Mouse (Mus musculus) heart, adult 9 months (tissue): Measurements from ENCODE around the gene Naa35.
"Not testable (repeated sequence)": the region's sequence is repeated elsewhere in the genome, so short reads cannot be mapped to it uniquely, and the experiment has no call there.

ENCODE experiments used
- DNase-seq, 2 experiments: peaks; one replicate each; pipeline ENCODE4 v3.0.0; 2022; ENCODE audit warnings: low spot score in 2 of 2

Naa35 gene

DNA sequence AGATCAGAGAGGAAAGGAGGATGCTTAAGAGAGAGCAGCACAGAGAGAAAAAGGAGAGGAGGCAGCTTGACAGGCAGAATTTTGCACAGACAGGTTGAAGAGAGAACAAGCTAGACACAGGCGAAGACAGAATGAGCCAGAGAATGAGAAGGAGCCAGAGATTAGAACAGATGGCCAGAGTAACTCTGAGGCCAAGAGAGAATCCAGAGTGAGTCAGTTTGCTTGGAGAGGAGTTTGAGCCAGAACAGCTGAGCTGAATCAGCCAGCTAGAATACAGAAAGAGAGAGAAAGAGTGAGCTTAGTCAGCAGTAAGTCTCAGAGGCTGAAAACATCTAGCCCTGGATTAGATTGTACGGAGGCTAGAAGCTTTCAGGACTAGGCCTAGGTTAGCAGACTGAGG lies 12.5 kb upstream of the Naa35 start:
- peak; percentile 54 to 60 for DNase-seq

DNA sequence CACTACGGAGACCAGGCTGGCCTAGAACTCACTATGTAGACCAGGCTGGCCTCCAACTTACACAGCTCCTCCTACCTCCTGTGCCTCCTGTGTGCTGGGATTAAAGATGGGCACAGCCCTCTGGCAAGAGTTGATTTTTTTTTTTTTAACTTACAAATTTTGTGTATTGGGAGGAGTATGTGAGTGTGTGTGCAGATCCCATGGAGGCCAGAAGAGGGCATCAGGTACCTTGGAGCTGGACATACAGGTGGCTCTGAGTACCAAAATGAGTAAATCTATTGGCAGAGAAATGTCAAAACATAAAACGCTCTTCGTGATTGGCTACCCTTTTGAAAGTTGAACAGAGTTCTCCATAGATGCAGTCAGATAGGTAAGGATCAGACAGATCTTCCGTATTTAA lies 4.1 kb upstream of the Naa35 start:
- DNase-seq = no peak

DNA sequence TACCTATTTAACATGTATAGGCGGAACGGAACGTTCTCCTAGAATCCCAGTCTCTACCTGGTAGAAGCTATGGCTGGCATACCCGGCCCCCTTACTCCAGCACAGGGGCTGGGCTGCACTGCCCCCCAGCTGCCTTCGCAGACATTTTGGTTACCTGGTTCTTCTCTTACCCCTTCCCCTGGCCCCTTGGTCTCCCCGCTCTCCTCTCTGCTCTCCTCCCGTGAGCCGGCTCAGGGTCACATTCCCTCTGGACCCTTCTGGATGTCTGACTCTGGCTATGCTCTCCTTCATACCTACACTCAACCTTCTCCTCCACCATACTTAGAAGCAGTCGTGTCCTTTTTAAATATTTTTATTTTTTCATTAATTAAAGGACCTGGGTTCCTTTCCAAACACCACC lies 578 bp upstream of the Naa35 start:
- DNase-seq = peak; percentile 29 to 40

DNA sequence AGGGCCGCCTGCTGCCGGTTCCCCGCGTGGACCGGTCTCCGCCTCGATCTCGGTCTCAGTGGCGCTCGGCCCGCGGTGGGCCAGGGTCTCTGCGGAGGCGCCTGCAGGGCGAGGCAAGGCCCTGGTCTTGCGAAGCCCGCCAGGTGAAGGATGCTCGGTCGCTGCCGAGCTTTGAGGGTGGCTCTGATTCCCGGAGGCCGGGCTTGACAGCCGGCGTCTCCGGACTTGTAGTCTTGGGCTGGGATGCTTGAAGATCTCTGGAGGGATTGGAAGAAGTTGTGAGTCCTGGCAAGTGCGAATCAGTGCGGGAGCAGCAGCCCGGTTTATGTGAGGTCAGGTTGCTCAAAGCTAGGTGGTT lies 568 bp downstream of the Naa35 start:
- DNase-seq = no peak

DNA sequence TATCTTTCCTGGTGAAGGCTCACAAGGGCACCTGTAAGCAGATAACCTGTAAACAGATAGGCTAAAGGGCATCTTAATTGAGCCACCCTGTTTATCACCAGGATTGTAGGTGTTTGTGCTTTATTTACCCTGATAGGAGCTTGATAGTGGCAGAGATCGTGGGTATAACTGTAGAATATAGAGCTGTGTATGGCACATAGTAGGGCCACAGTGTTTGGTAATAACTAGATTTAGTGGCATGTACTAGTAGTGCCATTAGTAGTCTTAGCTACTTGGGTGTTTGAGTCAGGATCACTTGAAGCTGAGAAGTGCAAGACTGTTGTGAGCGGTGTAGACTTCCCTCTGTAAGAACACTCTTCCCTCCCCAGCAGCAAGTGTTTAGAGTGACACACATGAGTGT lies 2.1 kb downstream of the Naa35 start:
- no peak for DNase-seq

DNA sequence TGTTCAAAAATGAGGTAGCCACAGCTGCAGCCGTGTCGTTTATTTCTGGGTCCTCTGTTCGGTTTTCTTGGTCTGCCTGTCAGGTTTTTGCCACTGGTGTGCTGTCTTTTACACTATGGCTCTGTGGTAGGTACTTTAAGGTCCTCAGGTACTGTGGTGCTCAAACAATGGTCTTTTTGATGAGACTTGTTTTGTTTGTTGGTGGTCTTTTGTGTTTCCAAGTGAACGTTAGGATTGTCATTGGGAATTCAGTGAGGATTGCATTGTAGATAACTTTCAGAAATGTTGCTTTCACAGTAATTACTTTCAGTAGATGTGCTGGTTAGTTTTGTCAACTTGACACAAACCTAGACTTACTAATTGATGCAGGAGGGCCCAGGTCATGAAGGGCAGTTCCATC lies 4.6 kb downstream of the Naa35 start:
- DNase-seq = no peak

DNA sequence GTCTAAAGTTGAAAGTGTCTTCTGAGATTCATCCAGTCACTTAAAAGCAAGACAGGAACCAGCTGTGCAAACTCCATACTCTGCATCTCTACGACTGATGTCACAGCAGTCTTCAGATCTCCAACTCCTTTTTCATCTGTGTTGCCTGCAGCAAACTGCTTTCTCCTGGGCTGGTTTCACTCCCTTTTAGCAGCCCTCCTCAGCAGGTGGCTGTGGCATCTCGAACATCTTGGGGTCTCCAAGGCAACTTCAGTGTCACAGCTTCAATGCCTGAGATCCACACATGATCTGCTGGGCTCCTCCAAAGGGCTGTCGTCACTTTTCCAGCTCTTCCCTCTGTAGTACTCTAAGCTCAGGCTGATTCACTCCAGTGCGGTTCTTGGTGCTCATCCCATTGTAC lies 5.6 kb downstream of the Naa35 start:
- DNase-seq = no peak

DNA sequence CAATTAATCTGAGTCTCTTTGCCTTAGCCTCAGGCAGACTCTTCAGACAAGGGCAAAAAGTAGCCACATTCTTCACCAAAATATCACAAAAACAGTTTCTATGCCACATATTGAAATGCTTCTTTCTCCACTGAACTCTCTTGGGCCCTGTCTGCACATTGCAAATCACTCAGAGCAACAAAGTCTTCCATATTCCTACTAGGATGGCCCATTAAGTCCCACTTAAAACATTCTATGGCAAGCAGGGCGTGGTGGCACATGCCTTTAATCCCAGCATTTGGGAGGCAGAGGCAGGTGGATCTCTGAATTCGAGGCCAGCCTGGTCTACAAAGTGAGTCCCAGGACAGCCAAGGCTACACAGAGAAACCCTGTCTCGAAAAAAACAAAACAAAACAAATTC lies 7.0 kb downstream of the Naa35 start:
- not testable (repeated sequence) for DNase-seq

DNA sequence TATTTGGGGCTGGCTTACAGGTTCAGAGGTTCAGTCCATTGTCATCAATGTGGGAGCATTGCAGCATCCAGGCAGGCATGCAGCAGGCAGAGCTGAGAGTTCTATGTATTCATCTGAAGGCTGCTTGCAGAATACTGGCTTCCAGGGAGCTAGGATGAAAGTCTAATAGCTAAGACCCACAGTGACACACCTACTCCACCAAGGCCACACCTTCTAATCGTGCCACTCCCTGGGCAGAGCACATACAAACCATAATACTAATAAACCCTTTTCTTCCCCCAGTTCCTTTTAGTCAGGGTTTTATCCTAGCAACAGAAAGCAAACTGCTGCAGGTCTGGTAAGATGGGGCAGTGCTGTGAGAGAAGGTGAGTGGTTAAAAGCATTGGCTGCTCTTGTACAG lies 7.6 kb downstream of the Naa35 start:
- no peak for DNase-seq

DNA sequence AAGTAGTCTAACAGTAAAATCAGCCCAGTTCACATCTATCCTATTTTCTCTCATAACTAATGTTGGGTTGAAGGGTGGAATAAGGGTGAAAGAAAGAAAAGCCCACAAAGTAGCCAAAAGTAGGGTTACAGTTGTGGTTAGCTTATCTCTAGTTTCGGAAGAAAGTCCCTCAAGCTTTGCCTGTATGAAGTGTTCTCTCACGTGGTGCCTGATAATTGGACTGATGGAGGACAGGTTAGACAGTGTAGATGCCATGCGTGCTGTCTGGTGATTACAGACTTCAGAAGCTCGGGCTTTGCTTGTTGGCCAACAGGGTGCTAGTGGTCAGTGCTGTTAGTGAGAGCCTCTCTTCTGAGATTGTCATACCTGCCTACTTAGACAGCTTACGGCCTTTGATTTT lies 18.0 kb downstream of the Naa35 start:
- DNase-seq = no peak

DNA sequence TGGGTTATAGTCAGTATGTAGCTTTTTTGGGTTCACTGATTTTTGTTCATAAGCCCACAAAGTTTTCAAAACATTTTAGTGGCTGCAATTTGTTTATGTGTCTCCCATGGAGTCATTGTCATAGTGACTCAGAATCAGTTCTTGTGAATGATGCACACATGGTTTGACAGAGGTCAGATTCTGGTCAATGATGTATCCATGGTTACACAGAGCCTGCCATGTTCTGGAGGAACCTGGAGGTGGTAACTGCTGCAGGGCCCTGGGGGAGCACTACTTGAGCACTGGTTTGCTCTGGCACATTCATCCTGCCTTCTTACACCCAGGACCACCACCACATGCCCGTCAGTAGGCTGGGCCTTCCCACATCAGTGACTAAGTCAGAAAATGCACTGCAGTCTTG lies 19.5 kb downstream of the Naa35 start:
- DNase-seq = no peak

DNA sequence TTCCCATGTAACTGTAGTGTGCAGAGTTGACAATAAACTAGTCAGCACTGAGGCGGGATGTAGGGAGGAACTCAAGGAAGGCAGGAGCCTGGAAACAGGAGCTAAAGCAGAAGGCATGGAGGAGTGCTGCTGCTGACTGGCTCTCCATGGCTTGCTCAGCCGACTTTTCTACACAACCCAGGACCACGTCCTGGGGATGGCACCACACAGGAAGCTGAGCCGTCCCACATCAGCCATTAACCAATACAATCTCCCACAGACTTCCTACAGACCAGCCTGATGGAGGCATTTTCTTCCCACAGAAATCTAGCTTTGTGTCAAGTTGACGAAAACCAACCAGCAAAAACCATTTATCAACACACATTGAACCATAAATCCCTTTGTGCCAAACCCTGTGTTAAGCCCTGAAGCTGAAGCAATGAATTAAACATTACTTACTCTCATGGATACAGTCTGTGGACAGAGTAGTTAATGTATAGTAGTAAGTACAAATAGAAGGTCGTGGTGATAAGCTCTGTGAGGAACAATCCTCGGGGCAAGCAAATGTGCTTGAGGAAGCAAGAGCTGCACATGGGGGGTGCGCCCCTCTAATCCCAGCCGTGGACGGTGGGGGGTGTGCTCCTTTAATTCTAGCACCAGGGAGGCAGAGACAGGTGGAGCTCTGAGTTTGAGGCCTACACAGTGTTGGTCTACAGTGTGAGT lies 20.3 kb downstream of the Naa35 start:
- no peak for DNase-seq

DNA sequence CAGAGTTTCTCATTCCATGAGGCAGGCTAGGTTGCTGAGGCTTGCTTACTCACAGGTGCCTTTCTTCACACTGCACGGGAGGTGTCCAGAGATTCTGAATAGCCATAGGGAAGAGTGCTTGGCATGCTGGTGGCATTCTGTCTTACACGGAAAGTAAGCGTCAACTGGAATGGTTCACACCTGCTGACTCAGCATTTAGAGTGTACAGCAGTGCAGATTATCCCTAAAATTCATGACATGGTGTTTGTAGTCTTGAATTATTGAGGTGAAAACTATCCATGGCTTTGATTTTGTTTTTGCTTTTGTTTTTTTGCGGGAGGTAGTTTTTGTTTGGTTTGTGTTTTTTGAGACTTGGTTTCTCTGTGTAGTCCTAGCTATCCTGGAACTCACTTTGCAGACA lies 24.8 kb downstream of the Naa35 start:
- DNase-seq = no peak

DNA sequence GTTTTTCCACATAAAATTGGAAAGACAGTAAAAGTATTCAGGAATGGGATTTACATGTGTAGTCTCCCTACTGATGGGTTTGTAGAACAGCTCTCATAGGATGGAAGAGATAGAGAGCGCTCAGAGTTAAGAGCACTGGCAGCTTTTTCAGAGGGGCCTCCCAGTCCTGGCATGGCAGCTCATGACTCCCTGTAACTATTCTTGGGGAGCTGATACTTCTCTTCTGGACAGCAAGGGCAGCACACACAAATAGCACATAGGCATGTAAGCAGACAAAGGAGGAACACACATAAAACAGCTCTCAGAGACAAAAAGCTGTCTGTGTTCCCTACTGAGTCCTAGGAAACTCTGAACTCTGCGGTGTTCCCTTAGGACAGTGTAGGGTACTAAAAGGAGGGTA lies 25.4 kb downstream of the Naa35 start:
- peak in 1 of 2 experiments; percentile 12 for DNase-seq

DNA sequence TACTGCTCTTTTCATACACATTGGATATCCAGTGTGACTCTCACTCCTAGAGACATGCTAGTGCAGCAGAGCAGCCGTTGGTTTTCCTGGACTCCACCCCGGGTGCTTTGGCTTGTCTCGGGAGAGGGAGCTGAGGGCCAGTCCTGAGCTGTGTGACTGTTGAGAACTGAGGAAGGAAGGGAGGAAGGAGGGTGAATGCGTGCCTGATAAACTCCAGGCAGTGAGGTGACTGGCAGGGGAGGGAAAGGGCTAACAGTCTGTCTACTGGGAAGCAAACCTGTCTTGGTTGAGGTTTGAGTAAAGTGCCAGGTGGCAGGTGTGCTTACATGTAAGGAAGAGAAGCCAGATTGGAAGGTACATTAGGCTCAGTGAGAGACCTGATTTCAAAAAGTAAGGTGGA lies 28.8 kb downstream of the Naa35 start:
- DNase-seq = no peak

DNA sequence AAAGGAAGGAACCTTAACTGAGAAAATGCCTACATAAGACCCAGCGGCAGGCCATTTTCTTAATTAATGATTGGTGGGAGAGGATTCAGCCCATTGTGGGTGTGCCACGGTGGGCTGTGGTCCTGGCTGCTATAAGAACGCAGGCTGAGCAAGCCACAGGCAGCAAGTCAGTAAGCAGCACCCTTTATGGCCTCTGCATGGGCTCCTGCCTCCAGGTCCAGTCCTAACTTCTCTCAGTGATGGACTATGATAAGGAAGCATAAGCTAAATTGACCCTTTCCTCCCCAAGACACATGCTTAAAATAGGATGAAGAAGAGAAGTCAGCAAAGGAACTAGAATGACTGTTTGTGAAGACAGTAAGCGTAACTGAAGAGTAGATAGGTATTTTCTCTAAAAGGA lies 30.1 kb downstream of the Naa35 start:
- DNase-seq = no peak

DNA sequence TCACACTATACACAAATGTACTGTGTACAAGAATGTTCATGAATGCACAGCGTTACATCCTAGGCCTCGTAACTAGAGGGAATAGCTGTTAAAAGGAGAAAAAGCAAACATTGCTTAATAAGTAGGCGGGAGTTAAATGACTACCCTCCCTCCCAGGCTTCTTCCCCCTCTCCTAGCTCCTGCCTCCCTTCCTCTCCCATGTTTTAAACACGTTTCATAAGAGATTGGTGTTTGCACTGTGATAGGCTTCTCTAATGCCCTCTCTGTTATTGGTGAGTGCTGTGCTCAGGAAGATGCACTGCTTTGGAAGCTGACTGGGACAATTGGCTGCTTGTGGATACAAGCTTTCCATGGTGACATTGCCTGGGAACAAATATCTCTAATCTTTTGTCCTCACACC lies 30.5 kb downstream of the Naa35 start:
- DNase-seq = no peak

DNA sequence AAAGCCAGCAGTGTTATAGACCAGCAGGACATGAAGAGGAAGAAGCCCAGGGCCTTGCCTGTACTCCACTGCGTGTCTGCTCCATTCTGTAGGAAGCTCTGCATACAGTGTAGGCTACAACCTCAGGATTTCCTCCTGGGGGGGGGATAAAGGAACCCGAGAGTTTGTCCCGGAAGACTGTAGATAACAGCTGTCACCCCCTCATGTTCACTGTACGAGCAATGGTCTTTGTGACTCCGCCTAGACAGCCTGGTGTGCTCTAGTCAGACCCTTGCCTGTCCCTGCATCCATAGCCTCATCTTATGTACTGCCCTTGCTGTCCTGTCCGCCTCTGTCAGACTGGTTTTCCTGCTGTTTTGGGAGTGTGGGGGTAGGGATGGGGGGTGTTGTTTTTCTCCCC lies 33.4 kb downstream of the Naa35 start:
- DNase-seq = no peak

DNA sequence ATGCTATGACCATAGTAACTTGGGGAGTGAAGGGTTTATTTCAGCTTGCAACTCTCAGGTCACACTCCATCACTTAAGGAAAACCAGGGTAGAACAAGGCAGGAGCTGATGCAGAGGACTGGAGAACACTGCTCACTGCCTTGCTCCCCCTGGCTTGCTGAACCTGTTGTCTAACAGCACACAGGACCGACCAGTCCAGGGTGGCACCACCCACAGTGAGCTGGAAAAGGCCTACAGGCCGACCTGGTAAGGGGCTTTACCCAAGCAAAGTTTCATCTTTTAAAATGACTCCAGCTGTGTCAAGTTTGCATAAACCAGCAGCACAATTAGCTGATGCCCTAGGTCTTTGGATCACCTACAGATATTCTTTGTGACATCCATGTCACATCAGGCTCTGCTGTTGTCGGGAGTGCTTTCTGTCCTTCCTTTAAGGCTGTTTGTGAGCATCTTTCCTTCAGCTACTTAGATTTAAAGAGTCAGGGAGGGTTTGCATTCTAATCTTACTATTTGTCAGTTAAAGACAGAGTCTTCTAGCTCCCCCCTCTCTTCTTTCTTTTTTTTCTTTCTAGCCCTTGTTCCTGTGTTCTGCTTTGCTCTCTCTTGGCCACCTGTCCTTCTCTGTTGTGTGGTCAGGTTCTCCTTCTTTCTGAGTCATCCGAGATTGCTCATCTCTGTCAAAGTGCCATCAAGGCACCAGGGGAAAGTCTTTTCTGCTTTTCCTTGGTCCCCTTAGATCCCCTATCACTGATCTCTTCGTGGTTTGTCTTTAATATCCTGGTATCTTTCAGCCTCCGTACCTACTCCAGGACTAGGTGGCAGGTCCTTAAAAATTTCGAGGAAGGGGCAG lies 36.8 kb downstream of the Naa35 start:
- no peak for DNase-seq

DNA sequence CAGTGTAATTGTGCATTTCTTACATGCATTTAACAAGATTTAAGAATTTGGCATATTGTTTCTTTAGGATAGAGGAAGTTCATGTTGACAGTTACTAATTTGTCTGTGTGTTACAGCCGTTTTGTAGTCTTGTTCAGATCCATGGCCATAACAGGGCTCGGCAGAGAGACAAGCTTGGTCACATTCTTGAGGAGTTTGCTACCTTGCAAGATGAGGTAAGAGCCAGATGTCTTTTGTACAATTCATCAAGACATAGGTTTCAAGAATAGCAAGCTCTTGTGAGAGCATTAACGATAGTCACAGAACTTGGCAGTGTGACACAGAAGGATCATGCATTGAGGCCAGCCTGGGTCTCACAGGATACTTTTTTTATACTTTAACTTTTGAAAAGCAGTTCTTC lies 39.3 kb downstream of the Naa35 start:
- DNase-seq = no peak

DNA sequence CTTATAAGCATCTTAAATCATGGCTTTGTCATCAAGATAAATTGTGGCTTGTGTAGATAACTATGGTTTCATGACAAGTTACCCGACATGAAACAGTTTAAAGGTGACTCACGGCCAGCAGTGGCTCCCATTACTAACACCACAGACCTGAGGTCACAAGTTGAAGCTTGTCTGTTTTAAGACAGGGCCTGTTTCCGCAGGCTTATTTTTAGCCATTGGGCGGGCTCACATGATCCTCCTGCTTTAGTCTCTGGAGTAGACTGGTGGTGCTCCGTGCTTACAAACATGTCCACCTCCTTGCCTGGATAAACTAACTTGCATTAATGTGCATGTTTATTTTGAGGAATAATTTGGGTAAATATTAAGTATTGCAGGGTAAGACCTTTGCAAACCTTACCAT lies 39.8 kb downstream of the Naa35 start:
- peak; percentile 60 to 70 for DNase-seq

DNA sequence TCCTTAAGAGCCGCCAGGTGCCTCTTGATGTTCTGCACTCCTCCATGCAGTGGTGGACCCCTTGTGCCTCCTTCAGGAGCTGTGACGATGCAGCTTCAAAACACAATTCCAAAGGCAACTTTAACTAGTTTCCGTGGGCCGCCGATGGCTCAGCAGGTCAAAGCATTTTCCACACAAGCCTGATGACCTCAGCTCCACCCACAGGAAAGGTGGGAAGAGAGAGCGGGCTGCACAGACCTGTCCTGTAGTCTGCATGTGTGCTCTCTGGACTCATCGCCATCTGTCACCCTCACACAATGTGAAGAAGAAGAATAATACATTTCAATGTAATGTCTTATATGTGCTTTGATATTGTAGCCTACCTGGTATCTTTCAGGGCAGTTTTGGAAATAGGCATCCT lies 41.7 kb downstream of the Naa35 start:
- no peak for DNase-seq

DNA sequence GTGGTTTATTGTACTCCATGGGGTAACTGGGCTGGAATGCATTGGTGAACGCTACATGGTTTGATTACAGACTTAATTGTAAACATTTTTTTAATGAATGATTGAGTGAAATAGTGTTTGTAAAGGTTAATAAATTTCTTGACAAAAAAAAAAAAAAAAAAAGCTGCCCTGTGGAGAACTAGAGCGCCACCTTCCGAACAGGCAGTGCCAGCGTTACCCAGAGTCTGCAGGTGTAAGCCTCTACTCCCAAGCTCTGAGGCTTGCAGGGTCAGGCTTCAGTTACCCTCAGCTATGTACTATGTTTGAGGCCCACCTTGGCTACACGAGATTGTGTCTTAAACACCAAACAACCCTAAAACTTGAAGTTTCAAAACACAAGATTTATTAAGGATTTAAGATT lies 49.6 kb downstream of the Naa35 start:
- DNase-seq = no peak

DNA sequence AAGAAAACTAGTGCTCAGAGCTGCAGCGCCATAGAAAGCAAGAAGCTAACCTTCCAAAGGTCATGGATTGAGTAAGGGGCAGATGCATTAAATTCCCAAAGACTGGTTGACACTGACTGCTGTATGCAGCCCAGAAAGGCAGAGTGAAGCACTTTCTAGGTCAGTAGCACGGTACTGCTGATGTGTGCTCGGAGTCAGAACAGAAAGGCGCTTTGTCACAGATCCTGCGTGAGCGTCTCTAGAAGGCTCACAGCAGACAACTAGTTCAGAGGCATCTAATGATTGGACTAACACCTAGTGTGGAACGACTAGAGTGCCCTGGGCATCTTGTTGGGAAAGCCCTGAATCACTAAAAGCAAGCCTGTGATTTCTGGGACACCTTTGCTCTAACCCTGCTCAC lies 52.7 kb downstream of the Naa35 start:
- no peak for DNase-seq
